Mouse (Mus musculus) neural tube, embryonic 13.5 days (tissue): ENCODE data around the gene Pcbd2. TPM values are rescaled to one million over a fixed set of nuclear protein-coding genes. Genes with fewer than 3 reads are reported as not detected.
"Not testable (repeated sequence)": the region's sequence is repeated elsewhere in the genome, so short reads cannot be mapped to it uniquely, and the experiment has no call there.

Experiments used
- ATAC-seq: fragments of 200-750 bp; cut with Nextera tagmentation; 2 replicates; pipeline ENCODE4 v1.8.0; 2017; ENCODE audit warnings: low read depth, mild to moderate bottlenecking, moderate TSS enrichment, moderate library complexity
- H3K27ac ChIP-seq: fragments of 300-500 bp; sonication (generic); replicated peaks from 2 replicates; pipeline ENCODE4 v1.5.1; 2015; ENCODE audit warnings: moderate library complexity, mild to moderate bottlenecking, inconsistent platforms
- H3K27me3 ChIP-seq: fragments of 300-500 bp; sonication (generic); 2 replicates; pipeline ENCODE4 v1.6.1; 2015; ENCODE audit warnings: mild to moderate bottlenecking, inconsistent platforms
- H3K36me3 ChIP-seq: fragments of 300-500 bp; sonication (generic); 2 replicates; pipeline ENCODE4 v1.6.1; 2015; ENCODE audit warnings: mild to moderate bottlenecking, inconsistent platforms
- H3K4me1 ChIP-seq: fragments of 300-500 bp; sonication (generic); replicated peaks from 2 replicates; pipeline ENCODE4 v1.6.1; 2015; ENCODE audit warnings: inconsistent platforms
- H3K4me2 ChIP-seq: fragments of 300-500 bp; sonication (generic); 2 replicates; pipeline ENCODE4 v1.6.1; 2015; ENCODE audit warnings: inconsistent platforms, mild to moderate bottlenecking, moderate library complexity
- H3K4me3 ChIP-seq: fragments of 300-500 bp; sonication (generic); 2 replicates; pipeline ENCODE4 v1.5.1; 2015; ENCODE audit warnings: mild to moderate bottlenecking, inconsistent platforms
- H3K9ac ChIP-seq: fragments of 300-500 bp; sonication (generic); 2 replicates; pipeline ENCODE4 v1.6.1; 2015; ENCODE audit warnings: moderate library complexity, mild to moderate bottlenecking, inconsistent platforms
- H3K9me3 ChIP-seq: fragments of 300-500 bp; sonication (generic); 2 replicates; pipeline ENCODE4 v1.6.1; 2016; ENCODE audit warnings: inconsistent platforms
- WGBS: fragments of 180-500 bp; shearing (Covaris S2); methylation state at CpG from one replicate; pipeline ENCODE4 v1.1.7; 2015; 5-methylcytosine and 5-hydroxymethylcytosine counted together
- polyA plus RNA-seq: library from polyadenylated mRNA; unstranded; fragments of >200 nt; fragmentation: Nextera tagmentation; extraction: Ambion mirVana; gene quantifications from 2 replicates; pipeline ENCODE4 v1.2.1, GENCODE M21; 2015

Pcbd2 gene
- 23.3 and 26.2 TPM in 2 replicates for polyA plus RNA-seq

- Histone ChIP-seq H3K9ac (peak within 1 kb of the TSS; percentile 78), H3K9me3 (no peaks in the 10 kb centered on the region), H3K36me3 (peaks cover 38% of the 10 kb centered on the region), H3K27me3 (no peaks in the 10 kb centered on the region), H3K4me2 (peak within 1 kb of the TSS; percentile 69), H3K27ac (peak within 1 kb of the TSS; percentile 97), H3K4me3 (peak within 1 kb of the TSS; percentile 56), H3K4me1 (peaks cover 5% of the 10 kb centered on the region; the same call in 1 of the 2 replicates)
- peak; percentile 92 for ATAC-seq
- WGBS = under 1% methylated on average over 45 of the region's 73 CpGs
Observed at GRCm38 (mm10) chr13:55727120-55727838, at the start of gene Pcbd2. Gene Pcbd2, plus strand, starts transcription at chr13:55727368.

- Histone ChIP-seq H3K27me3 (no peaks in the 10 kb centered on the region), H3K4me1 (no peaks in the 10 kb centered on the region; the same call in 1 of the 2 replicates), H3K4me2 (no peak overlapping the region), H3K4me3 (no peak overlapping the region), H3K9me3 (no peaks in the 10 kb centered on the region), H3K36me3 (peaks cover 50% of the 10 kb centered on the region), H3K27ac (no peak overlapping the region), H3K9ac (no peak overlapping the region)
- 91% methylated on average over 9 of the region's 9 CpGs for WGBS
- no peak for ATAC-seq
Observed at GRCm38 (mm10) chr13:55682201-55682600, 45.0 kb upstream of the Pcbd2 start.

GRCm38 (mm10) chr13:55683581-55683980 is 43.6 kb upstream of the Pcbd2 start:
- Histone ChIP-seq H3K27me3 (no peaks in the 10 kb centered on the region), H3K4me3 (no peak overlapping the region), H3K27ac (no peak overlapping the region), H3K9me3 (no peaks in the 10 kb centered on the region), H3K4me2 (no peak overlapping the region), H3K4me1 (peaks cover 12% of the 10 kb centered on the region), H3K36me3 (peaks cover 37% of the 10 kb centered on the region), H3K9ac (no peak overlapping the region)
- 92% methylated on average over 3 of the region's 3 CpGs for WGBS
- no peak for ATAC-seq

GRCm38 (mm10) chr13:55686107-55686633 is 41.0 kb upstream of the Pcbd2 start:
- peak; percentile 83 for ATAC-seq
- 61% methylated on average over 9 of the region's 9 CpGs for WGBS
- Histone ChIP-seq H3K4me1 (peaks cover 12% of the 10 kb centered on the region), H3K4me3 (no peak overlapping the region), H3K9me3 (no peaks in the 10 kb centered on the region), H3K27ac (peak overlapping the region; percentile 75), H3K27me3 (no peaks in the 10 kb centered on the region), H3K36me3 (peaks cover 13% of the 10 kb centered on the region), H3K4me2 (no peak overlapping the region), H3K9ac (peak overlapping the region; percentile 56)

GRCm38 (mm10) chr13:55687927-55688602 is 39.1 kb upstream of the Pcbd2 start:
- Histone ChIP-seq H3K4me1 (peaks cover 12% of the 10 kb centered on the region), H3K4me3 (no peak overlapping the region), H3K4me2 (no peak overlapping the region), H3K27ac (peak overlapping the region; percentile 38), H3K27me3 (no peaks in the 10 kb centered on the region), H3K9ac (no peak overlapping the region), H3K36me3 (no peaks in the 10 kb centered on the region), H3K9me3 (no peaks in the 10 kb centered on the region)
- WGBS = 9% methylated on average over 4 of the region's 4 CpGs
- ATAC-seq = no peak

GRCm38 (mm10) chr13:55692535-55693242 is 34.5 kb upstream of the Pcbd2 start, which contains the start of gene B230219D22Rik:
Gene B230219D22Rik, plus strand, starts transcription at chr13:55693124.
- peak; percentile 97 for ATAC-seq
- Histone ChIP-seq H3K27me3 (no peaks in the 10 kb centered on the region), H3K9me3 (no peaks in the 10 kb centered on the region), H3K36me3 (no peaks in the 10 kb centered on the region; the same call in 1 of the 2 replicates), H3K4me3 (peak within 1 kb of the TSS; percentile 96), H3K9ac (peak within 1 kb of the TSS; percentile 100), H3K27ac (peak within 1 kb of the TSS; percentile 99), H3K4me2 (peak within 1 kb of the TSS; percentile 72), H3K4me1 (peaks cover 36% of the 10 kb centered on the region)
- 3% methylated on average over 49 of the region's 51 CpGs for WGBS

- H3K27me3 ChIP-seq = no peaks in the 10 kb centered on the region
- peak overlapping the region; percentile 100 for H3K9ac ChIP-seq
- peak overlapping the region; percentile 99 for H3K27ac ChIP-seq
- H3K4me3 ChIP-seq = peak overlapping the region; percentile 96
- WGBS = under 1% methylated on average over 68 of the region's 70 CpGs
- peak; percentile 80 for ATAC-seq
- H3K4me2 ChIP-seq = peak overlapping the region; percentile 72
- H3K4me1 ChIP-seq = peaks cover 30% of the 10 kb centered on the region
- H3K36me3 ChIP-seq = no peaks in the 10 kb centered on the region; the same call in 1 of the 2 replicates
- no peaks in the 10 kb centered on the region for H3K9me3 ChIP-seq
Observed at GRCm38 (mm10) chr13:55693243-55693721, 33.9 kb upstream of the Pcbd2 start.

- no peak for ATAC-seq
- H3K27me3 ChIP-seq = no peaks in the 10 kb centered on the region
Observed at GRCm38 (mm10) chr13:55694110-55694509, 33.1 kb upstream of the Pcbd2 start.

GRCm38 (mm10) chr13:55695989-55696388 is 31.2 kb upstream of the Pcbd2 start:
- not testable (repeated sequence) for H3K4me3 ChIP-seq, H3K27ac ChIP-seq, ATAC-seq, H3K9ac ChIP-seq, H3K9me3 ChIP-seq, H3K27me3 ChIP-seq, H3K4me2 ChIP-seq
- Histone ChIP-seq H3K36me3 (peaks cover 24% of the 10 kb centered on the region), H3K4me1 (peaks cover 29% of the 10 kb centered on the region)
- WGBS = 90% methylated on average over 1 of the region's 3 CpGs

More at GRCm38 (mm10) chr13:55694110-55694509, 33.1 kb upstream of the Pcbd2 start:
- Histone ChIP-seq H3K4me3 (peak overlapping the region; percentile 96), H3K9me3 (no peaks in the 10 kb centered on the region), H3K4me2 (peak overlapping the region; percentile 72), H3K27ac (peak overlapping the region; percentile 99; the same call in 1 of the 2 replicates), H3K4me1 (peaks cover 29% of the 10 kb centered on the region), H3K9ac (peak overlapping the region; percentile 100), H3K36me3 (peaks cover 6% of the 10 kb centered on the region)
- 22% methylated on average over 8 of the region's 8 CpGs for WGBS

GRCm38 (mm10) chr13:55704301-55704700 is 22.9 kb upstream of the Pcbd2 start:
- Histone ChIP-seq H3K4me3 (no peak overlapping the region), H3K36me3 (peaks cover 49% of the 10 kb centered on the region), H3K27me3 (no peaks in the 10 kb centered on the region), H3K4me1 (no peaks in the 10 kb centered on the region), H3K27ac (no peak overlapping the region), H3K9me3 (0 out of 2 replicates have a peak, but pooled peaks cover 3% of the 10 kb centered on the region), H3K4me2 (no peak overlapping the region), H3K9ac (no peak overlapping the region)
- WGBS = 95% methylated on average over 4 of the region's 4 CpGs
- ATAC-seq = no peak

- Histone ChIP-seq H3K4me1 (peaks cover 28% of the 10 kb centered on the region), H3K9me3 (no peaks in the 10 kb centered on the region), H3K27ac (no peak overlapping the region), H3K36me3 (peaks cover 4% of the 10 kb centered on the region), H3K4me3 (no peak overlapping the region), H3K4me2 (no peak overlapping the region), H3K9ac (no peak overlapping the region), H3K27me3 (no peaks in the 10 kb centered on the region)
- no peak for ATAC-seq
- 88% methylated on average over 3 of the region's 3 CpGs for WGBS
Observed at GRCm38 (mm10) chr13:55712846-55713245, 14.3 kb upstream of the Pcbd2 start.
